Mouse (Mus musculus): ENCODE data around the gene Gpalpp1. TPM values are rescaled to one million over a fixed set of nuclear protein-coding genes. Genes with fewer than 3 reads are reported as not detected.

Gpalpp1 gene
- polyA plus RNA-seq, 1 experiment from 2014 or later: 15.1 TPM

DNA sequence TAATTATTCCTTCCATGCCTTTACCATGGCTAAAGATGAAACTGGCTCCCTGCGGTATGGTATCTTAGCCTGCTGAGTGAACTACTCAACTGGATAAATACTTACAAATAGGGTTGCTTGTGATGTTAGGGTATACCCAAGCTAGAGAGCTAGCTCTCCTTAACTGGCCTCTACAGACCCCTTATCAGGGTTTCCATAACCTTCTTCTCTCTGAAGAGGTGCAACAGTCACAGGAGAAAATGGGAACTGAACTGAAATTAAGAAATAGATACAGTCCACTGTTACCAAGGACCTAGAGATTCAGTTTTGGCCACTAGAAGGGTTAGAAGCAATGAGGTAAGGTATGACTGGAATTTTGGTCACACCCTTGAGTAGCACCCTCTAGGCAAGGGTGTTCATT lies 34.7 kb upstream of the Gpalpp1 start:
- Histone ChIP-seq H3K4me1 (peaks cover 5% of the 10 kb centered on the region; the same call in 1 of the 2 replicates), H3K4me3 (no peak overlapping the region), H3K27me3 (ENCODE audit: low read depth, poor library complexity, severe bottlenecking) (no peaks in the 10 kb centered on the region), H3K27ac (no peak overlapping the region), H3K36me3 (no peaks in the 10 kb centered on the region), H3K9me3 (replicated peaks) (no peaks in the 10 kb centered on the region)
- no peak for DNase-seq (ENCODE audit: low spot score)
- WGBS: 91% methylated on average over 1 of the region's 1 CpGs

GRCm38 (mm10) chr14:76134975-76135374 lies 24.4 kb upstream of the Gpalpp1 start:
- no peak for DNase-seq (ENCODE audit: low spot score)
- Histone ChIP-seq H3K9me3 (replicated peaks) (no peaks in the 10 kb centered on the region), H3K27ac (no peak overlapping the region), H3K36me3 (peaks cover 76% of the 10 kb centered on the region), H3K4me1 (no peaks in the 10 kb centered on the region), H3K4me3 (no peak overlapping the region), H3K27me3 (ENCODE audit: low read depth, poor library complexity, severe bottlenecking) (no peaks in the 10 kb centered on the region)
- 97% methylated on average over 4 of the region's 4 CpGs for WGBS

DNA sequence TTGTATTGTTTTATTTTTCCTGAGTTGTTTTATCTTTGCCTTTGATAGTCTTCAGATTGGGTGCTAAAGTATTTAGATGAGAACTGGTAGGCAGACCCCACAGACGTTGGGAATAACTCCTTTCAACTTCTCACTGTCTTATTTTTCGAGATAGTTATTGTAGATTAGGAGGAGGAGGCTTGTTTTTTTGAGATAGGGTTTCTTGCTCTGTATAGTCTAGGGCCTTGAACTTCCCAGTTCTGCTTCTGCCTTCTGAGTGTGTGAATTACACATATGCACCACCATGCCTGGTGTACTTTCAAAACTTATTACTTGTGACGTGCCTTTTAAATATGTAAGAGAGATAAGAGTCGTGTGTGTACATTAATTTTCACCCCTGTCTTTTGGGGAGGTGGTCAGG lies 17.6 kb upstream of the Gpalpp1 start:
- no peak overlapping the region for H3K4me3 ChIP-seq
- no peak overlapping the region for H3K27ac ChIP-seq
- 93% methylated on average over 4 of the region's 4 CpGs for WGBS
- H3K4me1 ChIP-seq: no peaks in the 10 kb centered on the region
- H3K36me3 ChIP-seq: peaks cover 98% of the 10 kb centered on the region
- no peaks in the 10 kb centered on the region for H3K27me3 ChIP-seq (ENCODE audit: low read depth, poor library complexity, severe bottlenecking)
- DNase-seq (ENCODE audit: low spot score): no peak
- no peaks in the 10 kb centered on the region for H3K9me3 ChIP-seq (replicated peaks)

GRCm38 (mm10) chr14:76127311-76127710 lies 16.8 kb upstream of the Gpalpp1 start:
- Histone ChIP-seq H3K4me1 (no peaks in the 10 kb centered on the region), H3K4me3 (no peak overlapping the region), H3K27me3 (ENCODE audit: low read depth, poor library complexity, severe bottlenecking) (no peaks in the 10 kb centered on the region), H3K36me3 (peaks cover 98% of the 10 kb centered on the region), H3K27ac (no peak overlapping the region), H3K9me3 (replicated peaks) (no peaks in the 10 kb centered on the region)
- DNase-seq (ENCODE audit: low spot score): no peak
- 91% methylated on average over 3 of the region's 3 CpGs for WGBS

DNA sequence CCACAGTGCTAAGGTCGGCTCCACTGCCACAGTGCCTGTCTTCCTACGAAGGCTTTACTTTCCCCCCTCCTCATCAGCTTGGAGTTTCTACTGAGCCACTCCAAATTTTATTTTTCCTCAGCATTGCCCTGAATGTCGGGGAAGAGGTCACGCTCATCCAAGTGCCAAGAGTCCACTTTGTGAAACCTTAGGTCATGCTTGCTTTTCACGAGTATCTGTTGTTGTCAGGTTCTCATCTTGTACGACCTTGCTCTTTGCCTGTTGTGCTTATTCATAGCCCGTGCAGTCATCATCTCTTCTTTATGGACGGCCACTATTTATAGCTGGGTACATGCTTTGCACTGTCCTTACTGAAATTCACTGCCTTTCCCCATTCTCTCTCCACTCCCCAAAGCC lies 12.1 kb upstream of the Gpalpp1 start:
- no peaks in the 10 kb centered on the region for H3K27me3 ChIP-seq (ENCODE audit: low read depth, poor library complexity, severe bottlenecking)
- 95% methylated on average over 8 of the region's 8 CpGs for WGBS
- no peak overlapping the region for H3K4me3 ChIP-seq
- no peaks in the 10 kb centered on the region for H3K9me3 ChIP-seq (replicated peaks)
- no peak for DNase-seq (ENCODE audit: low spot score)
- H3K27ac ChIP-seq: no peak overlapping the region
- H3K4me1 ChIP-seq: no peaks in the 10 kb centered on the region
- peaks cover 97% of the 10 kb centered on the region for H3K36me3 ChIP-seq

DNA sequence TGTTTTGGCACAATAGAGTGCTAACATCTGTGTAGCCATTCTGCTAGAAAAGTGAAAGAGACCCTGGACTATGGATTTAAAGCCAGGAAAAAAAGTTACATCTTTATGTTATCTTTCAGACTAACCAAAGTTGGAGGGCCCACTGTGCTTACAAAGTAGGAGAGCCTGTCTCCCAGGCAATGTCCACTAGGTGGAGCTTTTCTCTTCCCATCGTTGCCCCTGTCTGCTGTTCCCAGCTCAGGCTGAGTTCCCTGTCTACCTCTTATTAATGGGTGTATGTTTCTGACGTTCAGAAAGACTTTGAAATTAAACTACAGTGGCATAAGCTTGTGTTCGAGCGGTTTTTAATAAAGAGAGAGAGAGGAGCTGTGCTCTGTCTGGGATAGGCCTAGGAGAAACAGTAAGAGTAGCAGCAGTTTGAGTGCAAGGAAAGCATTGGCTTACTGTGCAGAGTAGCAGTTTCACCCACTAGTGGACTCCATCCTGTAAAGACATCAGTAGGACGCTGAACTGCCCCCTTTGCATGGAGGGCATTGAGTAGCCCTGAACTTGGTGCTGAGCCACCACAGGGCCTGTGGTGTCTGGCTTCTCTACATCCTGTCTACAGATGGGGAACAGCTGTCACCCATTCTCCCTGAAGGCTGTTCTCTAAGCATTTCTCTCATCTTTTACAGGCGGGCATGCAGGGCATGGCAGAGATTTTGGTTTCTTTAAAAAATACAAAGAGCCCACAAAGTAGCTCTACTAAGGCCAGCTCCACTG lies 11.5 kb upstream of the Gpalpp1 start:
- WGBS: 73% methylated on average over 6 of the region's 6 CpGs
- peak; percentile 52 for DNase-seq (ENCODE audit: low spot score)
- Histone ChIP-seq H3K27ac (no peak overlapping the region), H3K36me3 (peaks cover 97% of the 10 kb centered on the region), H3K27me3 (ENCODE audit: low read depth, poor library complexity, severe bottlenecking) (no peaks in the 10 kb centered on the region), H3K4me3 (no peak overlapping the region), H3K4me1 (no peaks in the 10 kb centered on the region), H3K9me3 (replicated peaks) (no peaks in the 10 kb centered on the region)

GRCm38 (mm10) chr14:76120472-76120871 lies 9.9 kb upstream of the Gpalpp1 start:
- no peaks in the 10 kb centered on the region for H3K27me3 ChIP-seq (ENCODE audit: low read depth, poor library complexity, severe bottlenecking)
- H3K4me3 ChIP-seq: no peak overlapping the region
- H3K27ac ChIP-seq: no peak overlapping the region
- no peaks in the 10 kb centered on the region for H3K9me3 ChIP-seq (replicated peaks)
- peaks cover 97% of the 10 kb centered on the region for H3K36me3 ChIP-seq
- no peaks in the 10 kb centered on the region for H3K4me1 ChIP-seq
- 85% methylated on average over 4 of the region's 4 CpGs for WGBS
- no peak for DNase-seq (ENCODE audit: low spot score)

- DNase-seq (ENCODE audit: low spot score): no peak
- no peak overlapping the region for H3K4me3 ChIP-seq
- no peaks in the 10 kb centered on the region for H3K27me3 ChIP-seq (ENCODE audit: low read depth, poor library complexity, severe bottlenecking)
- no peaks in the 10 kb centered on the region for H3K4me1 ChIP-seq
- no peaks in the 10 kb centered on the region for H3K9me3 ChIP-seq (replicated peaks)
- WGBS: 82% methylated on average over 4 of the region's 4 CpGs
- H3K36me3 ChIP-seq: peaks cover 97% of the 10 kb centered on the region
- no peak overlapping the region for H3K27ac ChIP-seq
These were observed 8.4 kb upstream of the Gpalpp1 start for GRCm38 (mm10) chr14:76118963-76119362.

DNA sequence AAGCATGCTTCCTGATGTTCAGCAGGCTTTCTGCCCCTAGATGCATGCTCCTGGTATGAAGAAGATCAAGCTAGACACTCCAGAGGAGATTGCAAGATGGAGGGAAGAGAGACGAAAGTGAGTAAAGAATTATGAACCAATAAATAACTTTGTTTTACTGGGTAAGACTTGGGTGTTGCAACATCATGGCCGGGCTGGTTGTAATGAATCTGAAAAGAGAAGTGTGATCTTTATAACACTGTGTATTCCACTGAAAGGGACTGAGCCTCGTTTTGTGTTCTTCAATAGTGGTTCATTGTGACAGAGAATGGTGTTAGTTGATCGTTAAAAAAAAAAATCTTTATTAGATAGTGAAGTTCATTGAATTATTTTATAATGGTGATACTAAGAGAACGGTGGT lies 5.2 kb upstream of the Gpalpp1 start:
- WGBS: 92% methylated on average over 5 of the region's 5 CpGs
- peaks cover 77% of the 10 kb centered on the region for H3K36me3 ChIP-seq

GRCm38 (mm10) chr14:76099543-76099942 lies 11.0 kb downstream of the Gpalpp1 start:
- Histone ChIP-seq H3K4me1 (no peaks in the 10 kb centered on the region), H3K27me3 (ENCODE audit: low read depth, poor library complexity, severe bottlenecking) (no peaks in the 10 kb centered on the region), H3K9me3 (replicated peaks) (no peaks in the 10 kb centered on the region), H3K27ac (no peak overlapping the region), H3K36me3 (peaks cover 67% of the 10 kb centered on the region), H3K4me3 (no peak overlapping the region)
- 96% methylated on average over 9 of the region's 9 CpGs for WGBS
- DNase-seq (ENCODE audit: low spot score): no peak

More for the DNA sequence above, 5.2 kb upstream of the Gpalpp1 start:
- Histone ChIP-seq H3K9me3 (replicated peaks) (no peaks in the 10 kb centered on the region), H3K4me3 (no peak overlapping the region), H3K27me3 (ENCODE audit: low read depth, poor library complexity, severe bottlenecking) (no peaks in the 10 kb centered on the region), H3K27ac (no peak overlapping the region), H3K4me1 (peaks cover 6% of the 10 kb centered on the region; the same call in 1 of the 2 replicates)
- DNase-seq (ENCODE audit: low spot score): no peak

DNA sequence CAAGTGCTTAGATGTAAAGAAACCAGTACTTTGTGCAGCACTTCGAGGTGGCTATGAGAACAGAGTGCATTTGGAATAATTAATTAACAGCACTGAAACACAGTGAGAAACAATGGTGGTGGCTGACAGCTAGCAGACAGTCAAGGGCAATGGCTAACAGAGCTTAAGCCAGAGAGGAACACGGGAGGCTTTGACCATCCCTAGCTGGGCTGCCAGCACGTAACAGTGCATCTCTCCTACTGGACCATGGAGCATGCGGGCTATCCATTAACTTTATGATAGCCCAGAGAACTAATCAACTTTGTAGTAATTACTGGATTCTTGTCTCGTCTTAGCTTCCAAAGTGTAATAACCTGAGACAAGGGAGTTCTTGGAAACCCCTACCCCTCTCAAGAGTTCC lies 12.7 kb downstream of the Gpalpp1 start:
- Histone ChIP-seq H3K4me1 (no peaks in the 10 kb centered on the region), H3K27me3 (ENCODE audit: low read depth, poor library complexity, severe bottlenecking) (no peaks in the 10 kb centered on the region), H3K36me3 (peaks cover 71% of the 10 kb centered on the region), H3K4me3 (no peak overlapping the region), H3K9me3 (replicated peaks) (no peaks in the 10 kb centered on the region), H3K27ac (no peak overlapping the region)
- DNase-seq (ENCODE audit: low spot score): no peak
- WGBS: 84% methylated on average over 5 of the region's 5 CpGs

DNA sequence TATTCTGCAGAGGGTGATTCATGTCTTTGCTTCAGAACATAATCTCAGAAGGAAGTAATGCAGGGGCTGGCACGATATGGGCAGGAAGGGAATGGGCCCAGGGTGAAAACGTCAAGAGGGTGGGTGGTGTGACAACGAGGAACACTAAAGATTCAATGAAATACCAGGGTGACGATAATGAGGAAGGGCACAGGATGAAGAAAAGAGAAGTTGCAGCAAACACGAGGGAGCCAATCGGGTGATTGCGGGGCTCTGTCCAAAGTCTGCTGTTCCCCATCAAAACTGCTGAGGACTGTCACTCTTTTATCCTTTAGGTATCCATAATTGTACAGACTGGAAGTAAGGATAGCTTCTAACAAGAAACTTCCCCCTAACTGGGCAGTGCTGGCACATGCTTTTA lies 13.3 kb downstream of the Gpalpp1 start:
- no peak overlapping the region for H3K27ac ChIP-seq
- WGBS: 91% methylated on average over 7 of the region's 7 CpGs
- no peaks in the 10 kb centered on the region for H3K4me1 ChIP-seq
- peaks cover 74% of the 10 kb centered on the region for H3K36me3 ChIP-seq
- no peaks in the 10 kb centered on the region for H3K9me3 ChIP-seq (replicated peaks)
- no peak for DNase-seq (ENCODE audit: low spot score)
- no peaks in the 10 kb centered on the region for H3K27me3 ChIP-seq (ENCODE audit: low read depth, poor library complexity, severe bottlenecking)
- no peak overlapping the region for H3K4me3 ChIP-seq

- Histone ChIP-seq H3K27ac (peak overlapping the region; percentile 59; the same call in 1 of the 2 replicates), H3K4me3 (no peak overlapping the region), H3K36me3 (peaks cover 5% of the 10 kb centered on the region), H3K9me3 (replicated peaks) (no peaks in the 10 kb centered on the region), H3K27me3 (ENCODE audit: low read depth, poor library complexity, severe bottlenecking) (no peaks in the 10 kb centered on the region), H3K4me1 (peaks cover 5% of the 10 kb centered on the region; the same call in 1 of the 2 replicates)
- DNase-seq (ENCODE audit: low spot score): no peak
- 91% methylated on average over 3 of the region's 3 CpGs for WGBS
These were observed 26.4 kb downstream of the Gpalpp1 start for GRCm38 (mm10) chr14:76084188-76084587.

Data from limb, embryonic 10.5 days (tissue).